Mouse (Mus musculus) liver, embryonic 11.5 days (tissue): ENCODE data around the gene Mitf. TPM values are rescaled to one million over a fixed set of nuclear protein-coding genes. Genes with fewer than 3 reads are reported as not detected.

ENCODE experiments used
- ATAC-seq: fragments of 200-750 bp; cut with Nextera tagmentation; replicated peaks from 2 replicates; pipeline ENCODE4 v1.8.0; 2017; ENCODE audit warnings: moderate number of reproducible peaks, mild to moderate bottlenecking, moderate TSS enrichment, moderate library complexity; ENCODE audit not compliant: low FRiP score
- DNase-seq: peaks from one replicate; pipeline ENCODE4 v3.0.0-alpha.2; 2017; ENCODE audit warnings: low spot score
- H3K27ac ChIP-seq: fragments of 300-500 bp; sonication (generic); 2 replicates; pipeline ENCODE4 v1.5.1; 2014; ENCODE audit warnings: mild to moderate bottlenecking, low read depth, low read length, control low read depth
- H3K27me3 ChIP-seq: fragments of 300-500 bp; sonication (generic); replicated peaks from 2 replicates; pipeline ENCODE4 v1.6.1; 2014; ENCODE audit warnings: low read length, mixed read lengths; ENCODE audit not compliant: control insufficient read depth, insufficient read depth
- H3K36me3 ChIP-seq: fragments of 300-500 bp; sonication (generic); 2 replicates; pipeline ENCODE4 v1.6.1; 2014; ENCODE audit warnings: mild to moderate bottlenecking, low read length, moderate library complexity, mixed read lengths; ENCODE audit not compliant: control insufficient read depth, insufficient read depth
- H3K4me1 ChIP-seq: fragments of 300-500 bp; sonication (generic); replicated peaks from 2 replicates; pipeline ENCODE4 v1.6.1; 2014; ENCODE audit warnings: low read length, mixed read lengths; ENCODE audit not compliant: control insufficient read depth, insufficient read depth
- H3K4me2 ChIP-seq: fragments of 300-500 bp; sonication (generic); 2 replicates; pipeline ENCODE4 v1.6.1; 2014; ENCODE audit warnings: mild to moderate bottlenecking, control low read depth, moderate library complexity
- H3K4me3 ChIP-seq: fragments of 300-500 bp; sonication (generic); 2 replicates; pipeline ENCODE4 v1.5.1; 2014; ENCODE audit warnings: low read depth, low read length, control low read depth
- H3K9ac ChIP-seq: fragments of 300-500 bp; sonication (generic); 2 replicates; pipeline ENCODE4 v1.6.1; 2014; ENCODE audit warnings: low read depth, low read length, control low read depth
- H3K9me3 ChIP-seq: fragments of 300-500 bp; sonication (generic); 2 replicates; pipeline ENCODE4 v1.6.1; 2016; ENCODE audit warnings: low read length, inconsistent platforms, mixed read lengths; ENCODE audit not compliant: control insufficient read depth
- WGBS: fragments of 180-500 bp; shearing (Covaris S2); extraction: QIAGEN DNeasy Blood & Tissue Kit; methylation state at CpG from one replicate; pipeline ENCODE4 v1.1.7; 2014; 5-methylcytosine and 5-hydroxymethylcytosine counted together
- polyA plus RNA-seq: library from polyadenylated mRNA; unstranded; fragments of >200 nt; fragmentation: Nextera tagmentation; extraction: Ambion mirVana; gene quantifications from 2 replicates; pipeline ENCODE4 v1.2.1, GENCODE M21; 2014

Mitf gene
- polyA plus RNA-seq, 1 experiment from 2014 or later, result 1.0 TPM

GRCm38 (mm10) chr6:97855420-97856170 is 48.7 kb downstream of the Mitf start:
- no peak for DNase-seq
- Histone ChIP-seq H3K4me2 (no peak overlapping the region), H3K9me3 (no peaks in the 10 kb centered on the region), H3K4me3 (no peak overlapping the region), H3K9ac (no peak overlapping the region), H3K4me1 (no peaks in the 10 kb centered on the region), H3K27me3 (no peaks in the 10 kb centered on the region), H3K36me3 (no peaks in the 10 kb centered on the region), H3K27ac (no peak overlapping the region)
- ATAC-seq, result no peak
- WGBS, result 80% methylated on average over 8 of the region's 8 CpGs

DNA sequence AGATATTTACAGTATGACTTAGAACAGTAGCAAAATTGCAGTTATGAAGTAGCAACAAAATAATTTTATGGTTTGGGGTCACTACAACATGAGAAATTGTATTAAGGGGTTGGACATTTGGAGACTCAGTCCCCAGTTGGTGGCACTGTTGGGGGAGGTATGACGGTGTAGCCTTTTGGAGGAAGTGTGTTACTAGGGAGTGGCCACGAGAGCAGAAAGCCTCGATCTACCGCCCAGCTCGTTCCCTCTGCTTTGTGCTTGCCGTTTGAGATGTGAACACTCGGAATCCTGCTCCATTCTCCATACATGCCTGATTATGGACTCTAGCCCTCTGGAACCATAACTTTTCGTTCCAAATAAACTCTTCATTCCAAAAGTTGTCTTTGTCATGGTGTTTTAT is 49.6 kb downstream of the Mitf start:
- Histone ChIP-seq H3K9ac (no peak overlapping the region), H3K4me2 (no peak overlapping the region), H3K9me3 (no peaks in the 10 kb centered on the region), H3K27ac (no peak overlapping the region), H3K36me3 (no peaks in the 10 kb centered on the region), H3K27me3 (no peaks in the 10 kb centered on the region), H3K4me1 (no peaks in the 10 kb centered on the region), H3K4me3 (no peak overlapping the region)
- 44% methylated on average over 8 of the region's 8 CpGs for WGBS
- DNase-seq (no peak), ATAC-seq (no peak)

DNA sequence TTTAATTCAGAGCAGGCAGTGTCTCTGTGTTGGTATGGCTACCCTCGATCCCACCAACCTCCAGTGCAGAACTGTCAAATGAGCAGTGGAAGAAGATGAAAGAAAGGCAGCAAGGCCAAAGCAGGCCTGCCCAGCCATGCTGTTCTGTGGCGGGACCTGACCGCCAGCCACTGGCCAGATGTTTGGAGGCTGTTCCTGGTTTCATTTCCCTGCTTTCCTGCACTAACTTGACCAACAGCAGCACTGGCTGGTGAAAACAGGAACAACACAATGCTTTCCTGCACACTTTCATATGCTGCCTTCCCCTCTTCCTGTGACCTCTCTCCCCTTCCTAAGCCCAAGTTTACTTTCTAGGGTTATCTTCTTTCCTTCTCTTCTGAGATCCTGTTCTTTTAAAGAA is 50.8 kb downstream of the Mitf start:
- Histone ChIP-seq H3K9me3 (no peaks in the 10 kb centered on the region), H3K4me3 (no peak overlapping the region), H3K9ac (no peak overlapping the region), H3K27ac (no peak overlapping the region), H3K36me3 (no peaks in the 10 kb centered on the region), H3K4me1 (no peaks in the 10 kb centered on the region), H3K4me2 (no peak overlapping the region), H3K27me3 (no peaks in the 10 kb centered on the region)
- DNase-seq (no peak), ATAC-seq (no peak)
- WGBS, result 44% methylated on average over 3 of the region's 3 CpGs

- no peak overlapping the region for H3K4me3 ChIP-seq
- WGBS, result 50% methylated on average over 7 of the region's 7 CpGs
- no peaks in the 10 kb centered on the region for H3K36me3 ChIP-seq
- no peaks in the 10 kb centered on the region for H3K4me1 ChIP-seq
- no peaks in the 10 kb centered on the region for H3K27me3 ChIP-seq
- ATAC-seq (no peak), DNase-seq (no peak)
- H3K9me3 ChIP-seq, result no peaks in the 10 kb centered on the region
- H3K27ac ChIP-seq, result no peak overlapping the region
- no peak overlapping the region for H3K9ac ChIP-seq
- no peak overlapping the region for H3K4me2 ChIP-seq
These were observed 59.7 kb downstream of the Mitf start for GRCm38 (mm10) chr6:97866575-97866974.

DNA sequence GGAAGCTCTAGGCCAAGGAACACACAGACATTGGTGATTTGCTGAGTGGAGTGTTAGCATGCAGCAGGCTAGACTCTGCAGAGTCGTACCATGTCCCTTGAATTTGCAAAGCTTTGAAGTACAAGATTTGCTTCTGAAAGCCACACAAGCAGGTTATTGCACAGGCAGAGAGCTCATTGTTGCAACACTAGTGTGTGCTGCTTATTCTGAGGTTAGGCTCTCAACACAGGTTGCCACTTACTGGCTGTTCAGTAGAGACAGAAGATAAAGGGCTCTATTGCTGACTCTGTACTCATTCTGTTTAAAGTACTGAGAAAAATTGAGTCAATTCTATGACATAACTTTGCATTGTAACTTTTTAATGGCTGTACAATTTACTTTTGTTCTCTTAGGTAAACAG is 61.2 kb downstream of the Mitf start:
- ATAC-seq, result no peak
- no peak overlapping the region for H3K4me2 ChIP-seq
- no peak for DNase-seq
- H3K9me3 ChIP-seq, result no peaks in the 10 kb centered on the region
- no peaks in the 10 kb centered on the region for H3K36me3 ChIP-seq
- no peaks in the 10 kb centered on the region for H3K4me1 ChIP-seq
- H3K9ac ChIP-seq, result no peak overlapping the region
- H3K27me3 ChIP-seq, result no peaks in the 10 kb centered on the region
- WGBS, result 79% methylated on average over 1 of the region's 1 CpGs
- H3K4me3 ChIP-seq, result no peak overlapping the region
- no peak overlapping the region for H3K27ac ChIP-seq

DNA sequence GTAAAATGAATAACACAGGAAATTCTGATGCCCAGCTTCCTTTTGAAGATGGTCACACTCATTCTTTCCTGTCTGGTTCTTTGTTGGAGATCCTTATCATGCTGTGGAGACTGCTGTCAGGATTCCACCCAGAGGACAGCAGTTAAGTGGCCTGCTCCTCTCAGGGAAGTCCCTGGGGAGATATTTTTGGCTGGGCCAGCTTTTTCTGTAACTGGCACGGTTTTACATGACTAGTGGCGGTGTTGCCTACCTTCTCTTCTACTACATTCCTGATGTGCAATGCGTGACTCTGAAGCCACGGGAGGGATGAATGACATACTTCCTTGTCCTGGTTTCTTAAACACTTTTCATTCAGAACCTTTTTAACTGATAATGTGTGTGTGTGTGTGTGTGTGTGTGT is 63.1 kb downstream of the Mitf start:
- Histone ChIP-seq H3K27me3 (no peaks in the 10 kb centered on the region), H3K9ac (no peak overlapping the region), H3K36me3 (no peaks in the 10 kb centered on the region), H3K4me1 (no peaks in the 10 kb centered on the region), H3K27ac (no peak overlapping the region), H3K9me3 (no peaks in the 10 kb centered on the region), H3K4me3 (no peak overlapping the region), H3K4me2 (no peak overlapping the region)
- DNase-seq (no peak), ATAC-seq (no peak)
- WGBS, result 57% methylated on average over 4 of the region's 4 CpGs

DNA sequence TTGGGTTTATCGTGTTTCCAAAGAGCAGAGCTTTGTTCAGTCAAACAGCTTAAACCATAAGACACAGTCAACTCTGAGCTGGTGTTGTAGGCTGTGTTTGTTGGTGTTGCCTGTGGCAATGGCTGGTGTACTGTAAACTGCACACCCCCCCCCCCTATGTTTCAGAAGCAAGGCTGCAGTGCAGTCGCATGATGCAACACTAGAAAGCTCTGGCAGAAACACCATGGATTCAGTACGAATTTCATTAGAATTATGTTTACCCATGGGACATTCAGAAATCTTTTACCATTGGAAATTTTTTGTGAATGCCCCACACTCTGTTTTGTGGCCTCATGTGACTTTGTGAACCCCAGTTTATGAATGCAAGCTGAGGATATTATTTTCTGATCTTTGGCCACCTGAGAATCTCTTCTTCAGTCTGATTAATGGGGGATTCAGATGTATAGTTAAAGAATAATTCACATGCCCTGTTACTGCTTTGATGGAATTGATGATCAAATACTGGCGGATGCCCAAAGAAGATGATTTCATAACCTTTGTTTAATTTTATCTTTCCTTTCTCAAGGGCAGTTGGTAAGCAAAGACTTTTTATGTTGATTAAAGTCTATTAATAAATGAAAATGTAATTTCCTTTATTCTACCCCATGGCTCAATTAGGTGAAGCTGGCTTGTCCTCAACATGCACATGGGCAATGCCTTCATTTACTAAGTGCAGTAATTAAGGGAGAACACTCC is 64.6 kb downstream of the Mitf start:
- H3K27ac ChIP-seq, result no peak overlapping the region
- H3K9me3 ChIP-seq, result no peaks in the 10 kb centered on the region
- H3K9ac ChIP-seq, result no peak overlapping the region
- H3K4me1 ChIP-seq, result no peaks in the 10 kb centered on the region
- 85% methylated on average over 4 of the region's 4 CpGs for WGBS
- no peak overlapping the region for H3K4me2 ChIP-seq
- H3K36me3 ChIP-seq, result no peaks in the 10 kb centered on the region
- H3K27me3 ChIP-seq, result no peaks in the 10 kb centered on the region
- ATAC-seq (no peak), DNase-seq (no peak)
- H3K4me3 ChIP-seq, result no peak overlapping the region

- ATAC-seq, result no peak
- Histone ChIP-seq H3K4me2 (no peak overlapping the region), H3K9ac (no peak overlapping the region), H3K4me1 (no peaks in the 10 kb centered on the region), H3K4me3 (no peak overlapping the region), H3K36me3 (no peaks in the 10 kb centered on the region), H3K27me3 (no peaks in the 10 kb centered on the region), H3K27ac (no peak overlapping the region), H3K9me3 (no peaks in the 10 kb centered on the region)
- no peak for DNase-seq
- WGBS, result 70% methylated on average over 2 of the region's 2 CpGs
These were observed 66.2 kb downstream of the Mitf start for GRCm38 (mm10) chr6:97873102-97873501.

- Histone ChIP-seq H3K36me3 (no peaks in the 10 kb centered on the region), H3K27me3 (no peaks in the 10 kb centered on the region), H3K9ac (no peak overlapping the region), H3K9me3 (no peaks in the 10 kb centered on the region), H3K4me1 (no peaks in the 10 kb centered on the region), H3K27ac (no peak overlapping the region), H3K4me2 (no peak overlapping the region), H3K4me3 (no peak overlapping the region)
- 25% methylated on average over 2 of the region's 2 CpGs for WGBS
- DNase-seq, result no peak
- ATAC-seq, result peak; percentile 68
These were observed 70.1 kb downstream of the Mitf start for GRCm38 (mm10) chr6:97876990-97877389.
